Mouse (Mus musculus): ENCODE data around the gene Fto. TPM values are rescaled to one million over a fixed set of nuclear protein-coding genes. Genes with fewer than 3 reads are reported as not detected.

Fto gene
- polyA plus RNA-seq, 1 experiment from 2014 or later, result 19.9 TPM

DNA sequence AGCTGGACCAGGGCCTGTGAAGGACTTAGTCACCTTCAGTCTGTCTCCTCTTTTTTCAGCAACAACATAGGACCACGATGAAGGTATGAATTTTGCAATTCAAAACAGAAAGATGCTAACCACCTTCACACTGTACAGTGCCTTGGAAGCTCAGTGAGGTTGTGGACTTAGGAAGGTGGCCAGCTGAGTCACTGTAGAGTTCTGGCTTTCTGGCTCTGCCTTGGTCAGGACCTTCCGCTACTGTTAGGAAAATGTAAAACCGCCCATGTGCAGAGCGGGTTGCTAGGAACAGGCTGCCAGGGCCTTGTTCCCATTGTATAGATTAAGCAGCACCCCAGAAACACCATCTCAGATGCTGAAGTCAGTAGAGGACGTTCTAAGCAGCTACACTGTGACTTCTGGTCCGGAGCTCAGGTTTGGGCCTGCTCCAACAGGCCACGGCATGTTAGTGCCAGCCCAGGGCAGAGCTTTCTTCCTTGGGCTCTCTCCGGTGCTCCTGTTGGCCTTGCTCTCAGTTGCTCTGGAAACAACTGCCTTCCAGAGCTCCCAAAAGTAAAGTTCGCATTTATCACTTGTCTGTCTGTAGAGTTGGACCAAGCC is 237.9 kb downstream of the Fto start:
- Histone ChIP-seq H3K4me1 (ENCODE audit: control insufficient read depth, low read depth, low read length) (no peaks in the 10 kb centered on the region), H3K4me3 (ENCODE audit: low read depth, low read length) (no peak overlapping the region), H3K9ac (ENCODE audit: low read depth, low read length) (no peak overlapping the region), H3K9me3 (replicated peaks; ENCODE audit: control insufficient read depth, low read length) (no peaks in the 10 kb centered on the region), H3K27ac (ENCODE audit: low read length) (no peak overlapping the region), H3K36me3 (ENCODE audit: control insufficient read depth, insufficient read depth) (no peaks in the 10 kb centered on the region), H3K4me2 (ENCODE audit: low read depth, low read length) (no peak overlapping the region), H3K27me3 (ENCODE audit: control insufficient read depth, insufficient read depth, low read depth, low read length) (no peaks in the 10 kb centered on the region)
- 67% methylated on average over 9 of the region's 9 CpGs for WGBS (ENCODE audit: insufficient replicate concordance)
- no peak for ATAC-seq (ENCODE audit: low read depth)

DNA sequence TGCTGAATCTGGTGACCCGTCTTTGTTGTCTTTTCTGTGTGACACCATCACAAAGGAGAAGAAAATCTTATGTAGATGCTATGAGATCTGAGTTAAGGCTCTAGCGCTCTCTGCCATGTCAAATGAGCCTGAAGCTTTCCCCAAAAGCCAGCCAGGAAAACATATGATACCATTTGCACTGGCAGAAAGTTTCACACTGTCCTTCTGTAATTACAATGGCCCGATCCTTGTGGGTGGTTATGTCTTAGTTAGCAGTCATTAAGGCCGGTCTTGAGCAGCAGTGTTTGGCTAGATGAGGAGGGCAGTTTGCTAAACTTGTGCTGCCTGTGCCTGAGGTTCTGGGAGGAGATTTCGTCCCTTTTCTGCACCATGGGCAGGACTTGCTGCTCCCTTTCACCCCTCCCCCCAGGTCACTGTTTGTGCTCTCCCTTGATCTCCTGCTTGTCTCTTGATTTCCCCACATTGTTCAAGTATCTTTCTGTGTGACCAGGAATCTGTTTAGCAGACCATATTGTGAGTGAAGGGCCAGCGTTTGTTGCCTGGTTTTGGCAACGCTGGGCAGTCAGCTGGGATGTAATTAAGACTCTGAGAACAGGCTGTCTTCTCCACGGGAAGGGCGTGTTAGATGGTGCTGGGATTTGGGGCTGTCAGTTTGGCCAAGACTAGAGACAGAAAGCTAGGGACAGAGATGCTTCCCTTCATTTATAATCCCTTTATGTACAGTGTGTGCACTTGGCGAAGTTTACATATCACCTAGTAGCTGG is 238.6 kb downstream of the Fto start:
- ATAC-seq (ENCODE audit: low read depth), result no peak
- no peaks in the 10 kb centered on the region for H3K36me3 ChIP-seq (ENCODE audit: control insufficient read depth, insufficient read depth)
- H3K4me2 ChIP-seq (ENCODE audit: low read depth, low read length), result no peak overlapping the region
- no peak overlapping the region for H3K4me3 ChIP-seq (ENCODE audit: low read depth, low read length)
- H3K9me3 ChIP-seq (replicated peaks; ENCODE audit: control insufficient read depth, low read length), result no peaks in the 10 kb centered on the region
- no peak overlapping the region for H3K9ac ChIP-seq (ENCODE audit: low read depth, low read length)
- no peaks in the 10 kb centered on the region for H3K27me3 ChIP-seq (ENCODE audit: control insufficient read depth, insufficient read depth, low read depth, low read length)
- WGBS (ENCODE audit: insufficient replicate concordance), result 63% methylated on average over 10 of the region's 10 CpGs
- no peak overlapping the region for H3K27ac ChIP-seq (ENCODE audit: low read length)
- H3K4me1 ChIP-seq (ENCODE audit: control insufficient read depth, low read depth, low read length), result no peaks in the 10 kb centered on the region

DNA sequence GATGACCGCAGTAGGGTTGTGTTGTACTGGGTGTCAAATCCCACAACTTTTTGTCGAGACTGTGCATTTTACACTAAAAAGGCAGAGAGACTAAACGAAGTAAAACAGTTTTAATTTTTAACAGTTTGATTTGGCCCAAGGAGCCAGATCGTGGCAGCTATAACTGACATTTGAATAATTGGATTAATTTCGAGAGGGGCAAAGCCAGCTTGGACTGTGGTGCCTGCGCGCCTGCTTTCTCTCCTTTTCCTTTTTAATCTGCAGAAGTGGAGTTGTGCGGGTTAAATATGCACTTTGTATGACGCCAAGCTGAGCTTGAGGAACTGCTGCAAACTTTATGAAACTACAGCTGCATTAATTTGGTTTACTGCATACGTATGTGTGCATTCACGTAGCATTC is 239.3 kb downstream of the Fto start:
- H3K9ac ChIP-seq (ENCODE audit: low read depth, low read length), result no peak overlapping the region
- 78% methylated on average over 11 of the region's 11 CpGs for WGBS (ENCODE audit: insufficient replicate concordance)
- H3K9me3 ChIP-seq (replicated peaks; ENCODE audit: control insufficient read depth, low read length), result no peaks in the 10 kb centered on the region
- no peak for ATAC-seq (ENCODE audit: low read depth)
- no peaks in the 10 kb centered on the region for H3K27me3 ChIP-seq (ENCODE audit: control insufficient read depth, insufficient read depth, low read depth, low read length)
- H3K36me3 ChIP-seq (ENCODE audit: control insufficient read depth, insufficient read depth), result no peaks in the 10 kb centered on the region
- H3K4me3 ChIP-seq (ENCODE audit: low read depth, low read length), result no peak overlapping the region
- H3K4me1 ChIP-seq (ENCODE audit: control insufficient read depth, low read depth, low read length), result no peaks in the 10 kb centered on the region
- H3K4me2 ChIP-seq (ENCODE audit: low read depth, low read length), result no peak overlapping the region
- H3K27ac ChIP-seq (ENCODE audit: low read length), result no peak overlapping the region

DNA sequence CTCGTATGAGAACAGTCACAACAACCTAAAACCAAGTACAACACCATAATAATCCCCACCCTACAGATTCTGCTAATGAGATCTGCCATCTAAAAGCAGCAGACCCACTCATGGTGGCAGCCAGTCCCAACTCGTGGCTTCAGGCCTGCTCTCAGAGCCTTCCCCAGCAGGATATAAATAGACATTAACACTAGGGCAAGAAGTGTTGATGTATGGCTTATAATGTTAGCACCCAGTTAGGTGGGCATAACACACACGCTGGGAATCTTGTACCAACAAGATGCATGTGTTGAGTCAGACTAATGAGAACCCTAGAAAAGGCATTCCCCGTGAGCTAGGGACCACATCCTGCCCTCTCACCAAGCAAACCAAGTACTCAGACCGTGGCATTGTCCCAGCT is 240.1 kb downstream of the Fto start:
- no peak overlapping the region for H3K9ac ChIP-seq (ENCODE audit: low read depth, low read length)
- H3K9me3 ChIP-seq (replicated peaks; ENCODE audit: control insufficient read depth, low read length), result no peaks in the 10 kb centered on the region
- H3K36me3 ChIP-seq (ENCODE audit: control insufficient read depth, insufficient read depth), result no peaks in the 10 kb centered on the region
- WGBS (ENCODE audit: insufficient replicate concordance), result 57% methylated on average over 5 of the region's 5 CpGs
- no peaks in the 10 kb centered on the region for H3K27me3 ChIP-seq (ENCODE audit: control insufficient read depth, insufficient read depth, low read depth, low read length)
- H3K4me2 ChIP-seq (ENCODE audit: low read depth, low read length), result no peak overlapping the region
- no peak for ATAC-seq (ENCODE audit: low read depth)
- no peak overlapping the region for H3K27ac ChIP-seq (ENCODE audit: low read length)
- no peaks in the 10 kb centered on the region for H3K4me1 ChIP-seq (ENCODE audit: control insufficient read depth, low read depth, low read length)
- H3K4me3 ChIP-seq (ENCODE audit: low read depth, low read length), result no peak overlapping the region

DNA sequence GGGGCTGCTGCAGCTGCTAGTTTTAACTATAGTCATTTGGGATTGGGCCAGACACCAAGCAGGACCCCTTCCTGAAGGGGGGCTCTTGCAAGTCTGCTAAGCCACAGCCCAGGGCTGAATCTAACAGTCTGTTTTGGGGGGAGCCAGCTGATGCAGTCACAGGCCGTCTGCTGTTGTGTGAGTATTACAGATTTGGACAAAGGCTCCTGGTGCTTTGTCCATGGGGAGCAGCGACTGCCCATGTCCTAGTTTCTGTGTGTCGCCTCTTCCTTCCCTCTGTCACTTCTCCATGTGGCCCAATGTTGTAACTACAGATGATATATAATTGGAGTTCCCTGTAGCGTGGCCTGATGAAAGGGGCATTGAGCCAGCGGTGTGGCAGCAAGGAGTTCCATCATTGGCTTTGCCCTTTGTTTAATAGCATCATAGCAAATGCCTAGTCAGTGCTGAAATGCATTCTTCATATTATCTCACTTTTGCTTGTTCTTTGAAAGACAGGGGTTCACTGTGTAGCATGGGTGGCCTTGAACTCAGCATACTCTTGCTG is 243.8 kb downstream of the Fto start:
- Histone ChIP-seq H3K9ac (ENCODE audit: low read depth, low read length) (no peak overlapping the region), H3K9me3 (replicated peaks; ENCODE audit: control insufficient read depth, low read length) (no peaks in the 10 kb centered on the region), H3K4me3 (ENCODE audit: low read depth, low read length) (no peak overlapping the region), H3K27me3 (ENCODE audit: control insufficient read depth, insufficient read depth, low read depth, low read length) (no peaks in the 10 kb centered on the region), H3K27ac (ENCODE audit: low read length) (no peak overlapping the region), H3K4me1 (ENCODE audit: control insufficient read depth, low read depth, low read length) (no peaks in the 10 kb centered on the region), H3K4me2 (ENCODE audit: low read depth, low read length) (no peak overlapping the region), H3K36me3 (ENCODE audit: control insufficient read depth, insufficient read depth) (no peaks in the 10 kb centered on the region)
- 64% methylated on average over 5 of the region's 5 CpGs for WGBS (ENCODE audit: insufficient replicate concordance)
- no peak for ATAC-seq (ENCODE audit: low read depth)

DNA sequence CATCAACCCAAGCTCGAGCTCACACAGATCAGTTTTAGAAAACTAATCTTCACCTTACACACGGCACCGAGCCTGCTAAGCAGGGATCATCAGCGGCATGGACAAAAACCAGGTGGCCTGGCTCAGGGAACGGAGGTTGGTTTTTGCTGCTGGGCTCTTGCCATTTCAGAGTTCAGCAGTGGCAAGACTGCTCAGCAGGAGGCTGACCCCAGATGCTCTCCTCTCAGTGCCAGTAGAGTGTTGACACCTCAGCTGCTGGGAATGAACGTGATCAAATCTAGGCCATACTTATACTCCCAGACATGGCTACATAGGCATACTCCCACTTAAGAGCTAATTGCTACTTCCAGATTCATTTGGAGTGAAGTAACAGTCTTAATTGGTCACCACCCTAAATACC is 245.1 kb downstream of the Fto start:
- Histone ChIP-seq H3K9ac (ENCODE audit: low read depth, low read length) (no peak overlapping the region), H3K36me3 (ENCODE audit: control insufficient read depth, insufficient read depth) (no peaks in the 10 kb centered on the region), H3K4me3 (ENCODE audit: low read depth, low read length) (no peak overlapping the region), H3K4me1 (ENCODE audit: control insufficient read depth, low read depth, low read length) (no peaks in the 10 kb centered on the region), H3K9me3 (replicated peaks; ENCODE audit: control insufficient read depth, low read length) (no peaks in the 10 kb centered on the region), H3K4me2 (ENCODE audit: low read depth, low read length) (no peak overlapping the region), H3K27ac (ENCODE audit: low read length) (no peak overlapping the region), H3K27me3 (ENCODE audit: control insufficient read depth, insufficient read depth, low read depth, low read length) (no peaks in the 10 kb centered on the region)
- WGBS (ENCODE audit: insufficient replicate concordance), result 70% methylated on average over 6 of the region's 6 CpGs
- ATAC-seq (ENCODE audit: low read depth), result no peak

DNA sequence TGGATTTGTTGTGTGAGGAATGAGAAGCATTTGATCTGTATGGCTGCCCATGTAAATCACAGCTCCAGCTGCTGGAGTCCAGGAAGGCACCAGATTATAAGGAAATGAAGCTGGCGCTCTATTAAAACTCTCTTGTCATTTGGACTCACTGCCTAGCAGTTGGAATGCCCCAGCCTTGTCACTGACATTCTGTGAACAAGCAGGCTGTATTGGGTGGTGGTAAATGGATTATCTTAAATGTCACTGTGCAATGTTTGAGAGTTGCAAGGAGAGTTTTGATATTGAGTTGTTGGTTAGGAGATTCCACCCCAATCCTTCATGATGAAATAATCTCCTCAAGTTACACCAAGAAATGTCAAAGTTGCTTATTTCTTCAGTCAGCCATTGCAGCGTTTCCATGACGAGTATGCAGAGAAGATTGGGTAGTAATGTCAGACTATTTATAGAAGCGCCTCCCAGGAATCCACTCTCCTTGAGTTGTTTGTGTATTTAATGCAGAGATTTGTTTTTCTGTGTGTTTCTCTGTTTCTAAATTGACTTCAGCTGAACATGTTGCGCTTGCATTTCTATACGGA is 246.8 kb downstream of the Fto start:
- no peak for ATAC-seq (ENCODE audit: low read depth)
- H3K27ac ChIP-seq (ENCODE audit: low read length), result no peak overlapping the region
- H3K36me3 ChIP-seq (ENCODE audit: control insufficient read depth, insufficient read depth), result no peaks in the 10 kb centered on the region
- no peak overlapping the region for H3K9ac ChIP-seq (ENCODE audit: low read depth, low read length)
- no peak overlapping the region for H3K4me3 ChIP-seq (ENCODE audit: low read depth, low read length)
- no peaks in the 10 kb centered on the region for H3K9me3 ChIP-seq (replicated peaks; ENCODE audit: control insufficient read depth, low read length)
- H3K4me2 ChIP-seq (ENCODE audit: low read depth, low read length), result no peak overlapping the region
- H3K4me1 ChIP-seq (ENCODE audit: control insufficient read depth, low read depth, low read length), result no peaks in the 10 kb centered on the region
- no peaks in the 10 kb centered on the region for H3K27me3 ChIP-seq (ENCODE audit: control insufficient read depth, insufficient read depth, low read depth, low read length)
- WGBS (ENCODE audit: insufficient replicate concordance), result 84% methylated on average over 6 of the region's 6 CpGs

DNA sequence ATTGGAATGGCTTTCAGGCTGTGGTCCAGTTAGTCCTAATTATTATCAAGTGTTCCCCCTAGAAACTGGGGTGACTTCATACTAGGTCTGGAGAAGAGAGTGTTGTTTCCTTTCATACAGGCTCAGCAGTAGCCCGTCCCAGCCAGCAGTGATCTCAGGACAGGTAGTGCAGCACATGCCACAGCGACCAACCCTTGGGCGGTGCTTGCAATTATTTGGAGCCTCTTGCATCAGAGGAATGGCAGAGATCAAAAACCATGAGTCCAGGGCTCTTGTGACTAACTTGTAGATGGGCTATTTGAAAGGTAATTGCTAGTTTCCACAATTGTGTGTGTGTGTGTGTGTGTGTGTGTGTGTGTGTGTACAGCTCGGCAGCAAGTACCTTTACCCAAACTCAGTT is 247.9 kb downstream of the Fto start:
- no peak for ATAC-seq (ENCODE audit: low read depth)

DNA sequence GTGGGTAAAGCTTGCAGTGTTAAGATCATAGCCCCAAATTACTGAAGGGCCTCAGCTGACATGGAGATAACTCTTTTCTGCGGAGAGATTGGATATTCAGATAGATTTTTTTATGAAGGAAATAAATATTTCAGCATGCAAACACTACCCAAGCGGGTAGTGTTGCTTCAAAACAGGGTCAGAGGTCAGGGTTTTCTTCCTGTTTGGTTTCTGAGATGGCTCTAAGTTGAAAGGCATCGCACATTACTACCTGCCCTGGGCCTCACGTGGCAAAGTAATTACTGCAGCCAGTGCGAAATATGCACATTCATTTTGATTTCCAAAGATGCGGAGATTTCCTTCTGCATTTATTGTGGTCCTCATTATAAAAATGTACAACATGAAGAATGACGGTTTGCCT is 249.3 kb downstream of the Fto start:
- H3K4me1 ChIP-seq (ENCODE audit: control insufficient read depth, low read depth, low read length), result no peaks in the 10 kb centered on the region; the same call in 1 of the 2 replicates
- H3K36me3 ChIP-seq (ENCODE audit: control insufficient read depth, insufficient read depth), result no peaks in the 10 kb centered on the region
- no peaks in the 10 kb centered on the region for H3K27me3 ChIP-seq (ENCODE audit: control insufficient read depth, insufficient read depth, low read depth, low read length)
- H3K27ac ChIP-seq (ENCODE audit: low read length), result no peak overlapping the region
- H3K4me2 ChIP-seq (ENCODE audit: low read depth, low read length), result no peak overlapping the region
- WGBS (ENCODE audit: insufficient replicate concordance), result 49% methylated on average over 7 of the region's 7 CpGs
- no peaks in the 10 kb centered on the region for H3K9me3 ChIP-seq (replicated peaks; ENCODE audit: control insufficient read depth, low read length)
- H3K9ac ChIP-seq (ENCODE audit: low read depth, low read length), result no peak overlapping the region
- H3K4me3 ChIP-seq (ENCODE audit: low read depth, low read length), result no peak overlapping the region
- no peak for ATAC-seq (ENCODE audit: low read depth)

More for the DNA sequence above, 247.9 kb downstream of the Fto start:
- Histone ChIP-seq H3K9me3 (replicated peaks; ENCODE audit: control insufficient read depth, low read length) (no peaks in the 10 kb centered on the region), H3K36me3 (ENCODE audit: control insufficient read depth, insufficient read depth) (no peaks in the 10 kb centered on the region), H3K4me1 (ENCODE audit: control insufficient read depth, low read depth, low read length) (no peaks in the 10 kb centered on the region; the same call in 1 of the 2 replicates), H3K4me3 (ENCODE audit: low read depth, low read length) (no peak overlapping the region), H3K27ac (ENCODE audit: low read length) (no peak overlapping the region), H3K9ac (ENCODE audit: low read depth, low read length) (no peak overlapping the region), H3K27me3 (ENCODE audit: control insufficient read depth, insufficient read depth, low read depth, low read length) (no peaks in the 10 kb centered on the region), H3K4me2 (ENCODE audit: low read depth, low read length) (no peak overlapping the region)
- WGBS (ENCODE audit: insufficient replicate concordance), result 79% methylated on average over 4 of the region's 4 CpGs

All from liver, embryonic 16.5 days (tissue).